Mouse (Mus musculus): ENCODE results near the gene Atxn2l. TPM values are rescaled to one million over a fixed set of nuclear protein-coding genes. Genes with fewer than 3 reads are reported as not detected.
A peak's percentile ranks its signal among the peaks of the same experiment; 100 is the strongest.

The Atxn2l gene
- polyA plus RNA-seq, 1 experiment = 666 TPM

- TF ChIP-seq POLR2A (IDR thresholded peaks at IDR 0.05; ENCODE audit: control insufficient read depth, low read depth, low read length) = no peak
- TF ChIP-seq CTCF (IDR thresholded peaks at IDR 0.05; ENCODE audit: control insufficient read depth, insufficient read depth, insufficient replicate concordance, low read depth, low read length) = no peak
- no peak overlapping the region for H3K27ac ChIP-seq (ENCODE audit: control insufficient read depth, insufficient read depth, low read depth, low read length)
Observed at GRCm38 (mm10) chr7:126528166-126528577, 24.9 kb upstream of the Atxn2l start.

GRCm38 (mm10) chr7:126523316-126523715 lies 20.1 kb upstream of the Atxn2l start:
- TF ChIP-seq POLR2A (IDR thresholded peaks at IDR 0.05; ENCODE audit: control insufficient read depth, low read depth, low read length) = no peak
- Histone ChIP-seq H3K4me3 (ENCODE audit: control insufficient read depth, low read depth, low read length) (no peak overlapping the region), H3K4me1 (ENCODE audit: control insufficient read depth, insufficient read depth, low read length) (no peaks in the 10 kb centered on the region), H3K36me3 (ENCODE audit: control insufficient read depth, insufficient read depth, low read length) (no peaks in the 10 kb centered on the region), H3K27ac (ENCODE audit: control insufficient read depth, insufficient read depth, low read depth, low read length) (no peak overlapping the region), H3K27me3 (ENCODE audit: control insufficient read depth, insufficient read depth, low read length) (no peaks in the 10 kb centered on the region)

More at GRCm38 (mm10) chr7:126528166-126528577, 24.9 kb upstream of the Atxn2l start:
- no peak overlapping the region for H3K4me3 ChIP-seq (ENCODE audit: control insufficient read depth, low read depth, low read length)
- H3K36me3 ChIP-seq (ENCODE audit: control insufficient read depth, insufficient read depth, low read length) = no peaks in the 10 kb centered on the region
- H3K27me3 ChIP-seq (ENCODE audit: control insufficient read depth, insufficient read depth, low read length) = no peaks in the 10 kb centered on the region
- H3K4me1 ChIP-seq (ENCODE audit: control insufficient read depth, insufficient read depth, low read length) = no peaks in the 10 kb centered on the region

GRCm38 (mm10) chr7:126519513-126519912 lies 16.3 kb upstream of the Atxn2l start:
- TF ChIP-seq POLR2A (IDR thresholded peaks at IDR 0.05; ENCODE audit: control insufficient read depth, low read depth, low read length) (no peak), CTCF (IDR thresholded peaks at IDR 0.05; ENCODE audit: control insufficient read depth, insufficient read depth, insufficient replicate concordance, low read depth, low read length) (no peak)
- no peaks in the 10 kb centered on the region for H3K36me3 ChIP-seq (ENCODE audit: control insufficient read depth, insufficient read depth, low read length)
- no peaks in the 10 kb centered on the region for H3K27me3 ChIP-seq (ENCODE audit: control insufficient read depth, insufficient read depth, low read length)

GRCm38 (mm10) chr7:126518261-126518941 lies 15.2 kb upstream of the Atxn2l start:
- Histone ChIP-seq H3K36me3 (ENCODE audit: control insufficient read depth, insufficient read depth, low read length) (no peaks in the 10 kb centered on the region), H3K27me3 (ENCODE audit: control insufficient read depth, insufficient read depth, low read length) (no peaks in the 10 kb centered on the region), H3K4me3 (ENCODE audit: control insufficient read depth, low read depth, low read length) (no peak overlapping the region), H3K4me1 (ENCODE audit: control insufficient read depth, insufficient read depth, low read length) (no peaks in the 10 kb centered on the region), H3K27ac (ENCODE audit: control insufficient read depth, insufficient read depth, low read depth, low read length) (no peak overlapping the region)
- TF ChIP-seq POLR2A (IDR thresholded peaks at IDR 0.05; ENCODE audit: control insufficient read depth, low read depth, low read length) = no peak
- TF ChIP-seq CTCF (IDR thresholded peaks at IDR 0.05; ENCODE audit: control insufficient read depth, insufficient read depth, insufficient replicate concordance, low read depth, low read length) = no peak

More at GRCm38 (mm10) chr7:126519513-126519912, 16.3 kb upstream of the Atxn2l start:
- Histone ChIP-seq H3K27ac (ENCODE audit: control insufficient read depth, insufficient read depth, low read depth, low read length) (no peak overlapping the region), H3K4me1 (ENCODE audit: control insufficient read depth, insufficient read depth, low read length) (no peaks in the 10 kb centered on the region), H3K4me3 (ENCODE audit: control insufficient read depth, low read depth, low read length) (no peak overlapping the region)

- 0 out of 2 replicates have a peak, but pooled peaks cover 2% of the 10 kb centered on the region for H3K4me1 ChIP-seq (ENCODE audit: control insufficient read depth, insufficient read depth, low read length)
Observed at GRCm38 (mm10) chr7:126511287-126511686, 8.1 kb upstream of the Atxn2l start.

GRCm38 (mm10) chr7:126507126-126507778 lies 4.0 kb upstream of the Atxn2l start:
- peaks cover 2% of the 10 kb centered on the region; the same call in 1 of the 2 replicates for H3K4me1 ChIP-seq (ENCODE audit: control insufficient read depth, insufficient read depth, low read length)
- no peak overlapping the region; the same call in 1 of the 2 replicates for H3K27ac ChIP-seq (ENCODE audit: control insufficient read depth, insufficient read depth, low read depth, low read length)
- TF ChIP-seq CTCF (IDR thresholded peaks at IDR 0.05; ENCODE audit: control insufficient read depth, insufficient read depth, insufficient replicate concordance, low read depth, low read length) = no peak
- TF ChIP-seq POLR2A (IDR thresholded peaks at IDR 0.05; ENCODE audit: control insufficient read depth, low read depth, low read length) = no peak
- peak overlapping the region; percentile 61 for H3K4me3 ChIP-seq (ENCODE audit: control insufficient read depth, low read depth, low read length)
- H3K27me3 ChIP-seq (ENCODE audit: control insufficient read depth, insufficient read depth, low read length) = no peaks in the 10 kb centered on the region
- no peaks in the 10 kb centered on the region for H3K36me3 ChIP-seq (ENCODE audit: control insufficient read depth, insufficient read depth, low read length)

More at GRCm38 (mm10) chr7:126511287-126511686, 8.1 kb upstream of the Atxn2l start:
- no peak overlapping the region for H3K27ac ChIP-seq (ENCODE audit: control insufficient read depth, insufficient read depth, low read depth, low read length)
- H3K27me3 ChIP-seq (ENCODE audit: control insufficient read depth, insufficient read depth, low read length) = no peaks in the 10 kb centered on the region
- no peak overlapping the region for H3K4me3 ChIP-seq (ENCODE audit: control insufficient read depth, low read depth, low read length)
- no peaks in the 10 kb centered on the region for H3K36me3 ChIP-seq (ENCODE audit: control insufficient read depth, insufficient read depth, low read length)
- TF ChIP-seq POLR2A (IDR thresholded peaks at IDR 0.05; ENCODE audit: control insufficient read depth, low read depth, low read length) = no peak
- TF ChIP-seq CTCF (IDR thresholded peaks at IDR 0.05; ENCODE audit: control insufficient read depth, insufficient read depth, insufficient replicate concordance, low read depth, low read length) = no peak

GRCm38 (mm10) chr7:126504913-126505312 lies 1.7 kb upstream of the Atxn2l start:
- H3K4me1 ChIP-seq (ENCODE audit: control insufficient read depth, insufficient read depth, low read length) = peaks cover 2% of the 10 kb centered on the region; the same call in 1 of the 2 replicates
- TF ChIP-seq POLR2A (IDR thresholded peaks at IDR 0.05; ENCODE audit: control insufficient read depth, low read depth, low read length) = no peak
- no peak for TF ChIP-seq CTCF (IDR thresholded peaks at IDR 0.05; ENCODE audit: control insufficient read depth, insufficient read depth, insufficient replicate concordance, low read depth, low read length)
- peaks cover 10% of the 10 kb centered on the region for H3K36me3 ChIP-seq (ENCODE audit: control insufficient read depth, insufficient read depth, low read length)
- no peaks in the 10 kb centered on the region for H3K27me3 ChIP-seq (ENCODE audit: control insufficient read depth, insufficient read depth, low read length)
- no peak overlapping the region for H3K27ac ChIP-seq (ENCODE audit: control insufficient read depth, insufficient read depth, low read depth, low read length)
- peak overlapping the region; percentile 54; the same call in 1 of the 2 replicates for H3K4me3 ChIP-seq (ENCODE audit: control insufficient read depth, low read depth, low read length)

All from testis, adult 2 months (tissue).